Mouse (Mus musculus) CH12.LX (cell line): ENCODE results near the gene Rap1b. TPM values are rescaled to one million over a fixed set of nuclear protein-coding genes. Genes with fewer than 3 reads are reported as not detected.

Experiments
- DNase-seq: peaks from one replicate; pipeline ENCODE4 v3.0.0-alpha.2; 2013; ENCODE audit errors: extremely low read depth
- H3K27ac ChIP-seq: 2 replicates; pipeline ENCODE4 v1.5.1; 2012; ENCODE audit warnings: low read depth, mild to moderate bottlenecking, control low read depth, moderate library complexity; ENCODE audit not compliant: insufficient read depth
- H3K27me3 ChIP-seq: replicated peaks from 2 replicates; pipeline ENCODE3; 2012; ENCODE audit warnings: inconsistent platforms
- H3K36me3 ChIP-seq, 2 experiments: replicated peaks in 1 of 2; 2 replicates each; pipeline versions ENCODE3 to v1.6.1; 2012; ENCODE audit warnings: inconsistent platforms in 1 of 2, low read length in 1 of 2, mild to moderate bottlenecking in 1 of 2, mixed read lengths in 1 of 2, moderate library complexity in 1 of 2; ENCODE audit not compliant: control insufficient read depth in 1 of 2, insufficient read depth in 1 of 2
- H3K4me1 ChIP-seq, 2 experiments: 2 replicates each; pipeline ENCODE4 v1.6.1; 2012; ENCODE audit warnings: inconsistent platforms in 1 of 2, moderate library complexity in 1 of 2; ENCODE audit not compliant: insufficient read depth in 2 of 2, control insufficient read depth in 1 of 2
- H3K4me2 ChIP-seq: 2 replicates; pipeline ENCODE4 v1.6.1; 2012; ENCODE audit warnings: low read depth, mild to moderate bottlenecking, control low read depth; ENCODE audit not compliant: poor library complexity, insufficient read depth, severe bottlenecking
- H3K4me3 ChIP-seq, 3 experiments: fragments of 150-350 bp in 1 of 3; sonication (generic) in 1 of 3; replicated peaks in 1 of 3; 2 replicates each; pipeline versions ENCODE3 to v1.5.1; 2011 to 2012; ENCODE audit warnings: low read depth in 2 of 3, low read length in 2 of 3, mild to moderate bottlenecking in 2 of 3, moderate library complexity in 2 of 3, control low read depth in 1 of 3, improper control_type of control experiment in 1 of 3, inconsistent platforms in 1 of 3, mixed read lengths in 1 of 3; ENCODE audit not compliant: poor library complexity in 1 of 3
- H3K79me2 ChIP-seq: replicated peaks from 2 replicates; pipeline ENCODE4 v1.6.1; 2012; ENCODE audit warnings: mild to moderate bottlenecking, moderate library complexity; ENCODE audit not compliant: control insufficient read depth, poor library complexity, insufficient read depth, severe bottlenecking; ENCODE audit errors: extremely low read depth
- H3K9ac ChIP-seq: 2 replicates; pipeline ENCODE4 v1.6.1; 2012; ENCODE audit warnings: low read depth, mild to moderate bottlenecking, control low read depth, moderate library complexity; ENCODE audit not compliant: insufficient read depth
- H3K9me3 ChIP-seq: replicated peaks from 2 replicates; pipeline ENCODE3; 2012; ENCODE audit warnings: low read length, inconsistent platforms, mixed read lengths
- BHLHE40 ChIP-seq: IDR thresholded peaks from 2 replicates; pipeline ENCODE4 v1.6.1; 2011; ENCODE audit warnings: mild to moderate bottlenecking, low read depth, low read length, improper control_type of control experiment
- CHD1 ChIP-seq: IDR thresholded peaks from 2 replicates; pipeline ENCODE4 v1.6.1; 2012; ENCODE audit warnings: low read depth, low read length, improper control_type of control experiment, inconsistent platforms
- E2F4 ChIP-seq: IDR thresholded peaks from 2 replicates; pipeline ENCODE4 v1.6.1; 2011; ENCODE audit warnings: low read depth, low read length, improper control_type of control experiment; ENCODE audit not compliant: insufficient replicate concordance
- EP300 ChIP-seq: IDR thresholded peaks from 2 replicates; pipeline ENCODE4 v1.6.1; 2011; ENCODE audit warnings: low read length, improper control_type of control experiment
- IRF4 ChIP-seq: IDR thresholded peaks from 2 replicates; pipeline ENCODE4 v1.6.1; 2014; ENCODE audit warnings: low read depth, mild to moderate bottlenecking, inconsistent platforms, low read length, improper control_type of control experiment
- JUN ChIP-seq: IDR thresholded peaks from 2 replicates; pipeline ENCODE4 v1.6.1; 2011; ENCODE audit warnings: low read depth, mild to moderate bottlenecking, low read length, improper control_type of control experiment, moderate library complexity; ENCODE audit not compliant: insufficient read depth
- KAT2A ChIP-seq: IDR thresholded peaks from 2 replicates; pipeline ENCODE4 v1.6.1; 2012; ENCODE audit warnings: low read length, improper control_type of control experiment, inconsistent platforms; ENCODE audit not compliant: insufficient replicate concordance
- MAFK ChIP-seq: IDR thresholded peaks from 2 replicates; pipeline ENCODE4 v1.6.1; 2011; ENCODE audit warnings: low read length, improper control_type of control experiment; ENCODE audit not compliant: insufficient replicate concordance
- MAX ChIP-seq: IDR thresholded peaks from 2 replicates; pipeline ENCODE4 v1.6.1; 2011; ENCODE audit warnings: low read length, improper control_type of control experiment
- MEF2A ChIP-seq: IDR thresholded peaks from 2 replicates; pipeline ENCODE4 v1.6.1; 2014; ENCODE audit warnings: low read depth, mild to moderate bottlenecking, inconsistent platforms, low read length, improper control_type of control experiment, borderline replicate concordance
- MYC ChIP-seq: IDR thresholded peaks from 2 replicates; pipeline ENCODE4 v1.6.1; 2011; ENCODE audit warnings: low read depth, mild to moderate bottlenecking, improper control_type of control experiment, low read length
- NRF1 ChIP-seq: IDR thresholded peaks from 2 replicates; pipeline ENCODE4 v1.6.1; 2014; ENCODE audit warnings: low read depth, mild to moderate bottlenecking, inconsistent platforms, low read length, improper control_type of control experiment, moderate library complexity
- PAX5 ChIP-seq: IDR thresholded peaks from 2 replicates; pipeline ENCODE4 v1.6.1; 2012; ENCODE audit warnings: low read length, inconsistent platforms, mixed read lengths
- POLR2AphosphoS2 ChIP-seq: IDR thresholded peaks from 2 replicates; pipeline ENCODE4 v1.6.1; 2011; ENCODE audit warnings: low read depth, low read length, improper control_type of control experiment
- TBP ChIP-seq: conservative IDR thresholded peaks from 2 replicates; pipeline ENCODE4 v1.6.1; 2011; ENCODE audit warnings: low read depth, low read length, improper control_type of control experiment
- ZMIZ1 ChIP-seq: IDR thresholded peaks from 2 replicates; pipeline ENCODE4 v1.6.1; 2012; ENCODE audit warnings: low read depth, mild to moderate bottlenecking, inconsistent platforms, low read length, improper control_type of control experiment
- ZNF384 ChIP-seq: IDR thresholded peaks from 2 replicates; pipeline ENCODE4 v1.6.1; 2012; ENCODE audit warnings: low read depth, low read length, improper control_type of control experiment, inconsistent platforms
- dilution Hi-C: fragments of 300-500 bp; cut with MboI; formaldehyde crosslinking; loops from 2 replicates; pipeline ENCODE4 v1.14.3; 2020; ENCODE audit warnings: low sequenced_read_pairs; ENCODE audit not compliant: extremely low pct_unique_long_range_greater_than_20kb, extremely low pct_ligation_motif_present
- in situ Hi-C: fragments of 300-500 bp; cut with MboI; formaldehyde crosslinking; loops from 3 replicates; pipeline ENCODE4 v1.14.3; 2019; ENCODE audit warnings: low sequenced_read_pairs, low pct_ligation_motif_present, low pct_unique_long_range_greater_than_20kb, mixed read lengths
- polyA plus RNA-seq: library from polyadenylated mRNA; unstranded; fragments of >175 nt; gene quantifications from 2 replicates; pipeline ENCODE4 v1.2.1, GENCODE M21; 2012; ENCODE audit warnings: low read depth; ENCODE audit not compliant: insufficient read length
- total RNA-seq, 2 experiments: library from RNA; depleted of rRNA; stranded (reverse); fragments of 300-350 nt in 1 of 2; fragments of >200 nt in 1 of 2; gene quantifications; 2 replicates each; pipeline ENCODE4 v1.2.3; 2012 to 2014

Gene Rap1b
- total and polyA plus RNA-seq, 3 experiments, result 37.0 to 214 (median 205) TPM

GRCm38 (mm10) chr10:117783786-117784420, 61.9 kb downstream of the Rap1b start:
- H3K4me1 ChIP-seq, result peaks cover 5 to 18% of the 10 kb centered on the region in 2 experiments; a peak in 1 of 4 replicates
- dilution Hi-C loops, result no loop called here
- H3K4me3 ChIP-seq, result no peak overlapping the region
- H3K9me3 ChIP-seq, result no peaks in the 10 kb centered on the region
- H3K36me3 ChIP-seq, result peaks cover 55 to 83% of the 10 kb centered on the region in 2 experiments
- TF ChIP-seq E2F4 (no peak), MAX (no peak), TBP (no peak), POLR2AphosphoS2 (no peak), JUN (no peak), MYC (no peak), PAX5 (no peak), ZNF384 (no peak), KAT2A (no peak), NRF1 (no peak)
- TF ChIP-seq, all 38 proteins: peak for 0
- Histone ChIP-seq H3K27ac (no peak overlapping the region), H3K79me2 (peaks cover 3% of the 10 kb centered on the region; the same call in 1 of the 2 replicates), H3K27me3 (no peaks in the 10 kb centered on the region), H3K9ac (no peak overlapping the region), H3K4me2 (no peak overlapping the region)
- no peak for DNase-seq
- in situ Hi-C loops, result no loop called here

GRCm38 (mm10) chr10:117782491-117783260, 63.2 kb downstream of the Rap1b start:
- Histone ChIP-seq H3K27ac (no peak overlapping the region), H3K36me3 (peaks cover 58 to 87% of the 10 kb centered on the region in 2 experiments), H3K9me3 (no peaks in the 10 kb centered on the region), H3K79me2 (no peaks in the 10 kb centered on the region; the same call in 1 of the 2 replicates)
- TF ChIP-seq CHD1 (no peak), MAFK (no peak), EP300 (no peak), IRF4 (no peak), POLR2AphosphoS2 (no peak), MEF2A (no peak), BHLHE40 (no peak), ZMIZ1 (no peak), KAT2A (no peak), TBP (no peak)
- TF ChIP-seq, all 38 proteins: peak for 0
- Histone ChIP-seq H3K27me3 (no peaks in the 10 kb centered on the region), H3K4me2 (no peak overlapping the region), H3K9ac (no peak overlapping the region), H3K4me1 (peaks cover 5 to 18% of the 10 kb centered on the region in 2 experiments; a peak in 1 of 4 replicates), H3K4me3 (no peak overlapping the region)
- DNase-seq, result no peak
- in situ Hi-C loops (no loop called here), dilution Hi-C loops (no loop called here)
